Mouse (Mus musculus): ENCODE data around the gene Col4a2.

GRCm38 (mm10) chr8:11366741-11367140 lies 54.1 kb downstream of the Col4a2 start:
- TF ChIP-seq TAL1 (IDR thresholded peaks at IDR 0.05; ENCODE audit: low read length), result no peak
- TF ChIP-seq GATA1 (IDR thresholded peaks at IDR 0.05; ENCODE audit: low read length), result no peak

Data from erythroblast, embryonic 14.5 days (primary cell).